Comparison of ENCODE assay signal across 9 mouse cellular contexts in the genomic region with DNA sequence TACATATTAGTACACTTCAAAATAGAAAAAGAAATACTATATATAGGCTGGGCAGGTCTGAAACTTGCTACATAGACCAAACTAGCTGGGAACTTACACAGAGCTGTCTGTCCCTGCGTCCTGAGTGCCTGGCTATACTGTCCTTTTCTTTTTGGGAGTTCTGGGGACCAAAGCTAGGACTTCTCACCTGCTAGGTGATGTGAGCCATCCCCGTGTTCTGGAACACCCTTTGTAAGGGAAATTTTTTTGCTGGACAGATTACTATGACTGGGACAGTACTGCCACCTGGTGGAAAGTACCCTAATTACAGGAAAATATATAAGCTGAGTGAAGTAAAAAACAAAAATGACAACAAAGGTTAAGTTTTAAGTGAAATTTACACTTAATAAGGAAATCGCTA. TPM values are rescaled to one million over a fixed set of nuclear protein-coding genes. Genes with fewer than 3 reads are reported as not detected.
DNase-seq lines count a peak whose midpoint lies in the region; ATAC-seq and TF ChIP-seq lines count a peak whose summit lies in the region.
"Had no signal": no experiment of that assay in that cellular context is flagged by ENCODE, and none has a peak within 500 bp of the region (broad histone marks: within the 10 kb centered on the region; RNA-seq: fewer than 3 reads in every experiment).

No protein-coding gene starts in this region.

- DNase-seq in kidney, adult 18-20 months = peak; percentile 41
- peak; percentile 58 to 61 for DNase-seq in B cell, adult 2 months
- DNase-seq in G1E (ENCODE audit: low spot score) = peak; percentile 8
- DNase-seq in embryo, embryonic 10 days (ENCODE audit: low spot score) = peak; percentile 65
- DNase-seq in lung, postnatal 36 days = peak; percentile 80
- DNase-seq in right cerebral cortex, postnatal 4 days = no peak
- DNase-seq in adrenal gland, postnatal 4 days (ENCODE audit: low spot score in 2 of 2) = no peak

- peaks cover 20% of the 10 kb centered on the region for H3K4me1 ChIP-seq in kidney, embryonic 15.5 days
- H3K4me1 ChIP-seq in G1E (ENCODE audit: insufficient read depth, low read depth, low read length) = peaks cover 7% of the 10 kb centered on the region; the same call in 1 of the 2 replicates

- H3K36me3 ChIP-seq in kidney, embryonic 15.5 days = no peaks in the 10 kb centered on the region
- no peaks in the 10 kb centered on the region for H3K36me3 ChIP-seq in G1E (replicated peaks)

- no peak overlapping the region for H3K27ac ChIP-seq in kidney, embryonic 15.5 days

- H3K4me3 ChIP-seq in kidney, embryonic 15.5 days (replicated peaks) = no peak overlapping the region
- H3K4me3 ChIP-seq in G1E (ENCODE audit: low read depth, low read length) = no peak overlapping the region

- TF ChIP-seq CTCF in G1E (IDR thresholded peaks at IDR 0.05; ENCODE audit: low read depth, low read length) = 0 out of 2 replicates have a peak, but pooled peaks have one; percentile 5

- no peak overlapping the region for H3K4me2 ChIP-seq in kidney, embryonic 15.5 days

- 38% methylated on average over 3 of the region's 3 CpGs for WGBS in kidney, embryonic 15.5 days

- no peaks in the 10 kb centered on the region for H3K27me3 ChIP-seq in kidney, embryonic 15.5 days
- H3K27me3 ChIP-seq in G1E (ENCODE audit: insufficient read depth, low read length) = peaks cover 17% of the 10 kb centered on the region

- H3K9me3 ChIP-seq in kidney, embryonic 15.5 days (replicated peaks) = no peaks in the 10 kb centered on the region
- no peaks in the 10 kb centered on the region for H3K9me3 ChIP-seq in G1E (replicated peaks)
- H3K9me3 ChIP-seq: megakaryocyte, embryonic 14.5 days had no signal

- no peak for ATAC-seq in kidney, embryonic 15.5 days (replicated peaks; ENCODE audit: low FRiP score)
- ATAC-seq in G1E (ENCODE audit: extremely low read depth, insufficient number of reproducible peaks, low FRiP score, poor library complexity, severe bottlenecking) = no peak

- H3K9ac ChIP-seq in kidney, embryonic 15.5 days = no peak overlapping the region

RNA-seq across cellular contexts. Expression of a gene that starts 28.2 kb away (rescaled TPM):
- polyA plus RNA-seq in kidney, embryonic 15.5 days (2015; fragmentation: Nextera tagmentation; extraction: Ambion mirVana) = 196 and 209 TPM in 2 replicates
- total RNA-seq in G1E (2014; fragmentation: Nextera tagmentation) = 40.6 and 42.7 TPM in 2 replicates
- 71.5 and 75.4 TPM in 2 replicates for total RNA-seq in G1E (2017)
- polyA plus RNA-seq in G1E (2012) = 6.5 and 8.9 TPM in 2 replicates
- 10 to 100 TPM; 79.3 to 84.0 TPM for total RNA-seq in adrenal gland, postnatal 4 days (2021)

RNA-seq across cellular contexts. Expression of a gene that starts 57.4 kb away (rescaled TPM):
- 16.3 and 17.3 TPM in 2 replicates for polyA plus RNA-seq in kidney, embryonic 15.5 days (2015; fragmentation: Nextera tagmentation; extraction: Ambion mirVana)
- 42.5 and 45.4 TPM in 2 replicates for total RNA-seq in G1E (2014; fragmentation: Nextera tagmentation)
- total RNA-seq in G1E (2017) = 10.4 and 12.7 TPM in 2 replicates
- polyA plus RNA-seq in G1E (2012) = 1.6 and 1.9 TPM in 2 replicates
- total RNA-seq in adrenal gland, postnatal 4 days (2021) = 10 to 100 TPM; 43.2 to 46.1 TPM

Comparison
In these comparisons a context has a peak if more than half of its experiments do, and no peak if none do; other contexts are left out.
1. DNase-seq: peak in kidney, adult 18-20 months (single experiment), B cell, adult 2 months (2 of 2), G1E (single experiment), embryo, embryonic 10 days (single experiment) and lung, postnatal 36 days (single experiment); none in right cerebral cortex, postnatal 4 days (single experiment) and adrenal gland, postnatal 4 days (0 of 2).